Mouse (Mus musculus): ENCODE data around the gene Capza1. TPM values are rescaled to one million over a fixed set of nuclear protein-coding genes. Genes with fewer than 3 reads are reported as not detected.
"Not testable (repeated sequence)": the region's sequence is repeated elsewhere in the genome, so short reads cannot be mapped to it uniquely, and the experiment has no call there.

The Capza1 gene
- 173 and 183 TPM in 2 replicates for polyA plus RNA-seq (2015; fragmentation: Nextera tagmentation; extraction: Ambion mirVana)

GRCm38 (mm10) chr3:104863786-104864650 lies at the start of gene Capza1, which contains the start of gene St7l:
Capza1 (minus strand) TSS chr3:104864505.
St7l (plus strand) TSS chr3:104864005.
- peak within 1 kb of the TSS; percentile 83 for H3K9ac ChIP-seq
- H3K4me1 ChIP-seq = peaks cover 13% of the 10 kb centered on the region
- peak; percentile 97 for ATAC-seq (ENCODE audit: insufficient number of reproducible peaks, low FRiP score, low TSS enrichment, low read depth)
- no peaks in the 10 kb centered on the region for H3K27me3 ChIP-seq
- under 1% methylated on average over 43 of the region's 43 CpGs for WGBS
- H3K4me3 ChIP-seq (replicated peaks) = peak within 1 kb of the TSS; percentile 80
- no peaks in the 10 kb centered on the region for H3K9me3 ChIP-seq (replicated peaks)
- H3K27ac ChIP-seq (replicated peaks) = peak within 1 kb of the TSS; percentile 99
- peak within 1 kb of the TSS; percentile 62 for H3K4me2 ChIP-seq (replicated peaks)
- H3K36me3 ChIP-seq = peaks cover 7% of the 10 kb centered on the region; the same call in 1 of the 2 replicates

- ATAC-seq (ENCODE audit: insufficient number of reproducible peaks, low FRiP score, low TSS enrichment, low read depth) = no peak
- Histone ChIP-seq H3K9me3 (replicated peaks) (no peaks in the 10 kb centered on the region), H3K4me3 (replicated peaks) (no peak overlapping the region), H3K27ac (replicated peaks) (no peak overlapping the region), H3K4me2 (replicated peaks) (no peak overlapping the region), H3K4me1 (no peaks in the 10 kb centered on the region), H3K36me3 (peaks cover 18% of the 10 kb centered on the region), H3K9ac (no peak overlapping the region), H3K27me3 (no peaks in the 10 kb centered on the region)
- 85% methylated on average over 6 of the region's 6 CpGs for WGBS
These were observed 44.9 kb upstream of the Capza1 start for GRCm38 (mm10) chr3:104909195-104909594.

- Histone ChIP-seq H3K27me3 (no peaks in the 10 kb centered on the region), H3K36me3 (peaks cover 26% of the 10 kb centered on the region), H3K9ac (no peak overlapping the region), H3K4me2 (replicated peaks) (no peak overlapping the region), H3K4me3 (replicated peaks) (no peak overlapping the region), H3K27ac (replicated peaks) (no peak overlapping the region), H3K9me3 (replicated peaks) (no peaks in the 10 kb centered on the region), H3K4me1 (no peaks in the 10 kb centered on the region)
- no peak for ATAC-seq (ENCODE audit: insufficient number of reproducible peaks, low FRiP score, low TSS enrichment, low read depth)
- WGBS = 78% methylated on average over 3 of the region's 3 CpGs
These were observed 41.7 kb upstream of the Capza1 start for GRCm38 (mm10) chr3:104906007-104906406.

- H3K27ac ChIP-seq (replicated peaks) = no peak overlapping the region
- H3K4me1 ChIP-seq = no peaks in the 10 kb centered on the region
- H3K9me3 ChIP-seq (replicated peaks) = no peaks in the 10 kb centered on the region
- H3K4me2 ChIP-seq (replicated peaks) = no peak overlapping the region
- ATAC-seq (ENCODE audit: insufficient number of reproducible peaks, low FRiP score, low TSS enrichment, low read depth) = no peak
- no peak overlapping the region for H3K4me3 ChIP-seq (replicated peaks)
- no peak overlapping the region for H3K9ac ChIP-seq
- no peaks in the 10 kb centered on the region for H3K27me3 ChIP-seq
- H3K36me3 ChIP-seq = peaks cover 23% of the 10 kb centered on the region
- WGBS = 89% methylated on average over 4 of the region's 4 CpGs
These were observed 41.1 kb upstream of the Capza1 start for GRCm38 (mm10) chr3:104905389-104905788.

GRCm38 (mm10) chr3:104901154-104901553 lies 36.8 kb upstream of the Capza1 start:
- no peaks in the 10 kb centered on the region for H3K4me1 ChIP-seq
- WGBS = 88% methylated on average over 4 of the region's 4 CpGs
- H3K27me3 ChIP-seq = no peaks in the 10 kb centered on the region
- H3K36me3 ChIP-seq = peaks cover 32% of the 10 kb centered on the region
- H3K9ac ChIP-seq = no peak overlapping the region
- H3K9me3 ChIP-seq (replicated peaks) = no peaks in the 10 kb centered on the region
- no peak overlapping the region for H3K4me3 ChIP-seq (replicated peaks)
- no peak for ATAC-seq (ENCODE audit: insufficient number of reproducible peaks, low FRiP score, low TSS enrichment, low read depth)
- H3K4me2 ChIP-seq (replicated peaks) = no peak overlapping the region
- H3K27ac ChIP-seq (replicated peaks) = no peak overlapping the region

- peaks cover 45% of the 10 kb centered on the region for H3K36me3 ChIP-seq
- H3K27ac ChIP-seq (replicated peaks) = no peak overlapping the region
- H3K4me1 ChIP-seq = no peaks in the 10 kb centered on the region
- no peak for ATAC-seq (ENCODE audit: insufficient number of reproducible peaks, low FRiP score, low TSS enrichment, low read depth)
- H3K9ac ChIP-seq = no peak overlapping the region
- H3K4me3 ChIP-seq (replicated peaks) = no peak overlapping the region
- no peaks in the 10 kb centered on the region for H3K27me3 ChIP-seq
- no peak overlapping the region for H3K4me2 ChIP-seq (replicated peaks)
- H3K9me3 ChIP-seq (replicated peaks) = no peaks in the 10 kb centered on the region
- WGBS = 92% methylated on average over 3 of the region's 3 CpGs
These were observed 31.8 kb upstream of the Capza1 start for GRCm38 (mm10) chr3:104896141-104896540.

GRCm38 (mm10) chr3:104888585-104888984 lies 24.3 kb upstream of the Capza1 start:
- Histone ChIP-seq H3K4me2 (replicated peaks) (no peak overlapping the region), H3K36me3 (peaks cover 38% of the 10 kb centered on the region), H3K9ac (no peak overlapping the region), H3K4me3 (replicated peaks) (no peak overlapping the region), H3K9me3 (replicated peaks) (no peaks in the 10 kb centered on the region), H3K27me3 (no peaks in the 10 kb centered on the region), H3K27ac (replicated peaks) (no peak overlapping the region), H3K4me1 (no peaks in the 10 kb centered on the region)
- ATAC-seq (ENCODE audit: insufficient number of reproducible peaks, low FRiP score, low TSS enrichment, low read depth) = no peak
- 92% methylated on average over 3 of the region's 3 CpGs for WGBS

GRCm38 (mm10) chr3:104869611-104870010 lies 5.3 kb upstream of the Capza1 start:
- Histone ChIP-seq H3K9me3 (replicated peaks) (no peaks in the 10 kb centered on the region), H3K4me2 (replicated peaks) (no peak overlapping the region), H3K36me3 (peaks cover 47% of the 10 kb centered on the region), H3K4me3 (replicated peaks) (no peak overlapping the region), H3K9ac (no peak overlapping the region), H3K27ac (replicated peaks) (no peak overlapping the region), H3K27me3 (no peaks in the 10 kb centered on the region), H3K4me1 (peaks cover 5% of the 10 kb centered on the region)
- no peak for ATAC-seq (ENCODE audit: insufficient number of reproducible peaks, low FRiP score, low TSS enrichment, low read depth)

GRCm38 (mm10) chr3:104866674-104867073 lies 2.4 kb upstream of the Capza1 start:
- H3K4me3 ChIP-seq (replicated peaks); H3K9me3 ChIP-seq (replicated peaks); H3K27ac ChIP-seq (replicated peaks); H3K27me3 ChIP-seq; ATAC-seq (ENCODE audit: insufficient number of reproducible peaks, low FRiP score, low TSS enrichment, low read depth); H3K9ac ChIP-seq: not testable (repeated sequence)
- Histone ChIP-seq H3K4me2 (replicated peaks) (0 out of 2 replicates have a peak overlapping the region, but pooled peaks have one; percentile 1), H3K36me3 (peaks cover 24% of the 10 kb centered on the region), H3K4me1 (peaks cover 13% of the 10 kb centered on the region)

GRCm38 (mm10) chr3:104865341-104865788 lies 1.1 kb upstream of the Capza1 start:
- peak overlapping the region; percentile 62 for H3K4me2 ChIP-seq (replicated peaks)
- no peaks in the 10 kb centered on the region for H3K27me3 ChIP-seq
- peaks cover 13% of the 10 kb centered on the region; the same call in 1 of the 2 replicates for H3K36me3 ChIP-seq
- H3K27ac ChIP-seq (replicated peaks) = peak overlapping the region; percentile 99
- H3K9me3 ChIP-seq (replicated peaks) = no peaks in the 10 kb centered on the region
- peak overlapping the region; percentile 83 for H3K9ac ChIP-seq
- no peak for ATAC-seq (ENCODE audit: insufficient number of reproducible peaks, low FRiP score, low TSS enrichment, low read depth)
- under 1% methylated on average over 12 of the region's 12 CpGs for WGBS
- H3K4me1 ChIP-seq = peaks cover 13% of the 10 kb centered on the region
- H3K4me3 ChIP-seq (replicated peaks) = peak overlapping the region; percentile 80

GRCm38 (mm10) chr3:104864651-104865340 lies 491 bp upstream of the Capza1 start:
- Histone ChIP-seq H3K4me1 (peaks cover 13% of the 10 kb centered on the region), H3K36me3 (peaks cover 9% of the 10 kb centered on the region; the same call in 1 of the 2 replicates), H3K9ac (peak overlapping the region; percentile 83), H3K9me3 (replicated peaks) (no peaks in the 10 kb centered on the region), H3K4me3 (replicated peaks) (peak overlapping the region; percentile 80), H3K4me2 (replicated peaks) (peak overlapping the region; percentile 62), H3K27me3 (no peaks in the 10 kb centered on the region), H3K27ac (replicated peaks) (peak overlapping the region; percentile 99)
- under 1% methylated on average over 48 of the region's 48 CpGs for WGBS
- ATAC-seq (ENCODE audit: insufficient number of reproducible peaks, low FRiP score, low TSS enrichment, low read depth) = peak; percentile 93

Measured in embryonic facial prominence, embryonic 15.5 days (tissue).